Comparison of ENCODE assay signal across 8 mouse cellular contexts in the genomic region with DNA sequence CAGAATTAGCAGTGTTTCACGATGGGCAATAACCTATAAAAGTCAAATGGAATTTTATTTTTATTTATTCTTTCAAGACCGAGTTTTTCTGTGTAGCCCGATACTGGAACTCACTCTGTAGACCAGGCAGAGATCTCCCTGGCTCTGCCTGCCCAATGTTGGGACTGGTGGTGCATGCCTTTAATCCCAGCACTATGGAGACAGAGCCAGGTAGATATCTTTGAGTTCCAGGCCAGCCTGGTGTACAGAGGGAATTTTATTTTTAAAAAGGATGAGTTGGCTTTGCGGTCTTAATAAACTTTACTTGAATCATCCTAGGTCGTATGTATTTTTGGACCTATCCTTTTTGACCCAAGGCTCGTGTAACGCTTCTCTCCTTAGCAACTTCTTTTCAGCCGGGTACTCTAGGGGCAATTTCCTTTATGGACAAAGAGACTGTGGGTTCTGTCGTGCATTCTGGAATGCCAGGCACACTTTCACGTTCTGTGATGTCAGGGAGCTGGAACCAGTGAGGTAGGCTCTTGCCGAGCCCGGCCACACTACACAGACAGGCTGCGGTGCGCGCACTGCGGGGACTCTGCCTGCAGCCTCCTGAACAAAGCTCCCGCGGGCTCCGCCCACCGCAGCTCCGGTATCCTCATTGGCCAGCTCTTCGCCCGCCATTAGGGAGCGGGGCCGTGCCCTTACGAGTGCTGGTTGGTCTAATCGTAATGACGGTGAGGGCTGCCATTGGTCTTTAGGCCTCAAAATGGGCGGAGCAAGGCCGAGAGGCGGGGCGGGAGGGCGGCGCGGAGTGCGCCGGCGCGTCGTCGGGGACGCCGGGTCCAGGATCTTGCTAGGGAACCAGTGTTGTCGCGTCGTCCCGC. TPM values are rescaled to one million over a fixed set of nuclear protein-coding genes. Genes with fewer than 3 reads are reported as not detected.
A peak's percentile ranks its signal among the peaks of the same experiment; 100 is the strongest.
DNase-seq lines count a peak whose midpoint lies in the region; ATAC-seq and TF ChIP-seq lines count a peak whose summit lies in the region.

Gene Mdm1 (plus strand): TSS at position 794 of the 866 bp plus-strand sequence.

- peak within 1 kb of the TSS; percentile 66 for H3K9ac ChIP-seq in kidney, embryonic 14.5 days (ENCODE audit: low read depth, low read length)
- peak within 1 kb of the TSS; percentile 58 for H3K9ac ChIP-seq in limb, embryonic 15.5 days

- no peak within 1 kb of the TSS for H3K27ac ChIP-seq in bone marrow macrophage, adult 2 months (ENCODE audit: insufficient read depth, low read depth, low read length)
- no peak within 1 kb of the TSS for H3K27ac ChIP-seq in embryonic fibroblast, embryonic 13.5 days (ENCODE audit: insufficient read depth, low read length)
- no peak within 1 kb of the TSS for H3K27ac ChIP-seq in kidney, embryonic 14.5 days (ENCODE audit: low read depth, low read length)
- peak within 1 kb of the TSS; percentile 58; the same call in 1 of the 2 replicates for H3K27ac ChIP-seq in limb, embryonic 15.5 days

- peak within 1 kb of the TSS; percentile 67 for H3K4me3 ChIP-seq in bone marrow macrophage, adult 2 months (ENCODE audit: insufficient read depth, low read length)
- peak within 1 kb of the TSS; percentile 57 for H3K4me3 ChIP-seq in embryonic fibroblast, embryonic 13.5 days (ENCODE audit: insufficient read depth, low read length)
- peak within 1 kb of the TSS; percentile 86 for H3K4me3 ChIP-seq in kidney, embryonic 14.5 days (ENCODE audit: low read length)
- H3K4me3 ChIP-seq in limb, embryonic 15.5 days = peak within 1 kb of the TSS; percentile 88

- peaks cover 6% of the 10 kb centered on the region for H3K4me1 ChIP-seq in bone marrow macrophage, adult 2 months (ENCODE audit: control insufficient read depth, insufficient read depth, low read length)
- peaks cover 6% of the 10 kb centered on the region for H3K4me1 ChIP-seq in embryonic fibroblast, embryonic 13.5 days (ENCODE audit: control insufficient read depth, insufficient read depth, low read length)
- 0 out of 2 replicates have a peak, but pooled peaks cover 2% of the 10 kb centered on the region for H3K4me1 ChIP-seq in kidney, embryonic 14.5 days (ENCODE audit: control insufficient read depth, insufficient read depth, low read length)
- H3K4me1 ChIP-seq in limb, embryonic 15.5 days = peaks cover 13% of the 10 kb centered on the region; the same call in 1 of the 2 replicates

- 6% methylated on average over 45 of the region's 47 CpGs for WGBS in kidney, embryonic 14.5 days
- 5% methylated on average over 38 of the region's 47 CpGs for WGBS in limb, embryonic 15.5 days

- no peak for TF ChIP-seq CTCF in bone marrow macrophage, adult 2 months (IDR thresholded peaks at IDR 0.05; ENCODE audit: low read depth, low read length)
- TF ChIP-seq CTCF in embryonic fibroblast, embryonic 13.5 days (IDR thresholded peaks at IDR 0.05; ENCODE audit: borderline replicate concordance, insufficient read depth, low read length) = no peak

- H3K36me3 ChIP-seq in kidney, embryonic 14.5 days (ENCODE audit: control insufficient read depth, insufficient read depth, low read length) = no peaks in the 10 kb centered on the region
- H3K36me3 ChIP-seq in limb, embryonic 15.5 days = peaks cover 4% of the 10 kb centered on the region; the same call in 1 of the 2 replicates

- no peaks in the 10 kb centered on the region for H3K27me3 ChIP-seq in kidney, embryonic 14.5 days (ENCODE audit: control insufficient read depth, insufficient read depth, low read length)
- H3K27me3 ChIP-seq in limb, embryonic 15.5 days = no peaks in the 10 kb centered on the region

- DNase-seq in A20 (ENCODE audit: low read depth, low spot score) = peak; percentile 99
- peak; percentile 99 for DNase-seq in heart, adult 9 months (ENCODE audit: low spot score in 2 of 2)
- DNase-seq in monocyte, adult 2 months (ENCODE audit: low read depth in 1 of 2, low spot score in 2 of 2) = peak; percentile 98 to 100
- peak; percentile 99 for DNase-seq in spleen, postnatal 36 days (ENCODE audit: low spot score in 2 of 2)

- TF ChIP-seq POLR2A in bone marrow macrophage, adult 2 months (IDR thresholded peaks at IDR 0.05; ENCODE audit: borderline replicate concordance, low read depth, low read length) = peak; percentile 81; the same call in 1 of the 2 replicates
- peak; percentile 90 for TF ChIP-seq POLR2A in embryonic fibroblast, embryonic 13.5 days (IDR thresholded peaks at IDR 0.05; ENCODE audit: low read depth, low read length)

- H3K9me3 ChIP-seq in kidney, embryonic 14.5 days (ENCODE audit: control insufficient read depth, low read length) = no peaks in the 10 kb centered on the region
- H3K9me3 ChIP-seq in limb, embryonic 15.5 days = no peaks in the 10 kb centered on the region

- peak within 1 kb of the TSS; percentile 72 for H3K4me2 ChIP-seq in kidney, embryonic 14.5 days (replicated peaks; ENCODE audit: low read depth, low read length)
- peak within 1 kb of the TSS; percentile 81 for H3K4me2 ChIP-seq in limb, embryonic 15.5 days

- peak; percentile 100 for ATAC-seq in kidney, embryonic 14.5 days (ENCODE audit: low FRiP score, low TSS enrichment)
- peak; percentile 100 for ATAC-seq in limb, embryonic 15.5 days (ENCODE audit: insufficient number of reproducible peaks, low FRiP score, low TSS enrichment, low read depth)

RNA-seq across cellular contexts. Expression of gene Mdm1, which starts in this region (rescaled TPM):
- 12.0 and 12.8 TPM in 2 replicates for polyA plus RNA-seq in bone marrow macrophage, adult 2 months (2012; ENCODE audit: insufficient read depth, insufficient read length, missing spikeins)
- polyA plus RNA-seq in embryonic fibroblast, embryonic 13.5 days (2011; ENCODE audit: insufficient read length, low read depth, missing spikeins) = 6.5 and 7.3 TPM in 2 replicates
- polyA plus RNA-seq in kidney, embryonic 14.5 days (2014; fragmentation: Nextera tagmentation; extraction: Ambion mirVana) = 18.3 and 32.2 TPM in 2 replicates
- 20.7 and 21.3 TPM in 2 replicates for polyA plus RNA-seq in limb, embryonic 15.5 days (2015; fragmentation: Nextera tagmentation; extraction: Ambion mirVana)
